Mouse (Mus musculus): ENCODE results near the gene Sco2.

DNA sequence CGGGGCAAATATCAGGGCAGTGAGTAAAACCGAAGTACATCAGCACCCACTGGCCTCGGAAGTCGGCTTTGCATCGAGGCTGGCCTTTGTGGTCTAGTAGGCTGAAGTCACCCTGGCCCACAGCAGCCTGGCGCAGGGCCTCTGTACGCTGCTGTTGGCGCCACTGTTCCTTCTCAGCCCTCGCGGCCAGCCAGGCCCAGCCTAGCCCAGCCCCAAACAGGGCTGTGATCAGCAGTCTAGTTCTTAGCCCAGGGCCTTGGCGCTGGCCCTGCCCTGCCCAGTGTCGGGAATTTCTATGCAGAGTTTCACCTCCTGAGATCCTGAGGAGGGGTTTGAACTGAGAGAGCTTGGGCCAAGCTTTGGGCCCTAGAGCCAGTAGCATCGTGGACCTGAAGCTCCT is 1.6 kb downstream of the Sco2 start:
- TF ChIP-seq EP300 (IDR thresholded peaks at IDR 0.05; ENCODE audit: insufficient read depth, low read depth, low read length), result no peak
- TF ChIP-seq CTCF (IDR thresholded peaks at IDR 0.05), result no peak
- no peak for TF ChIP-seq POLR2A (IDR thresholded peaks at IDR 0.05; ENCODE audit: insufficient read depth, low read depth, low read length)
